Mouse (Mus musculus) urinary bladder, adult 2 months (tissue): ENCODE results near the gene Ctsd. TPM values are rescaled to one million over a fixed set of nuclear protein-coding genes. Genes with fewer than 3 reads are reported as not detected.
A peak's percentile ranks its signal among the peaks of the same experiment; 100 is the strongest.

Experiments used
- DNase-seq: peaks from one replicate; pipeline ENCODE4 v3.0.0; 2022; ENCODE audit warnings: low spot score
- polyA plus RNA-seq: library from polyadenylated mRNA; depleted of rRNA; stranded (reverse); fragments of >200 nt; gene quantifications from 2 replicates; pipeline ENCODE4 v1.2.3, GENCODE M21; 2012

Gene Ctsd
- polyA plus RNA-seq, 1 experiment: 938 TPM

DNA sequence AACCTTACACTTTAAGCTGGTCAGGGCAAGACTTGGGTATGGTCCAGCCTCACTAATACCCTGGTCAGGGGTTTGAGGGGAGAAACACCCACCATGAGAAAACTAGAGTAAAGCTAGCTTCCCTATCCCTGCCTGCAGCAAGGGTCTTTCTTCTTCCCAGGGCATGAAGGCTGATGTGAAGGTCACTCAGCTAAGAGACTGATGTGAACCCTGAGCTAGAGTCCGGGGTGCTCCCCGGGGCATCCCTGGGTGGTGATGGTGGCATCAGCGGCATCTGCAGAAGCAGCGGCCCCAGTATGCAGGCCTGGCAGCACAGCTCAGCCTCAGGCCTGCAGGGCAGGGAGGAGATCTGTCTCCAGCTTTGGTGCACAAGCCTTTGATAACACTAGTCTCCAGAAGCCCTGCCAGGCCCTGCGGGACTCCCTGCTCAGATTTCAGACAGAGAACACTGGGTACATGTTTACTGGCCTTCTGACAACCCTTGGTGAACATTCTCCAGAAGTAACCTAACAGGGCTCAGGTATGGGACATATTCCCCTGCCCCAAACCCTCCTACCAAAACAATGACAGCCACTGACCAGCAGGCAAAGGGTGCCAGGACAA is 13.3 kb downstream of the Ctsd start:
- DNase-seq: no peak

DNA sequence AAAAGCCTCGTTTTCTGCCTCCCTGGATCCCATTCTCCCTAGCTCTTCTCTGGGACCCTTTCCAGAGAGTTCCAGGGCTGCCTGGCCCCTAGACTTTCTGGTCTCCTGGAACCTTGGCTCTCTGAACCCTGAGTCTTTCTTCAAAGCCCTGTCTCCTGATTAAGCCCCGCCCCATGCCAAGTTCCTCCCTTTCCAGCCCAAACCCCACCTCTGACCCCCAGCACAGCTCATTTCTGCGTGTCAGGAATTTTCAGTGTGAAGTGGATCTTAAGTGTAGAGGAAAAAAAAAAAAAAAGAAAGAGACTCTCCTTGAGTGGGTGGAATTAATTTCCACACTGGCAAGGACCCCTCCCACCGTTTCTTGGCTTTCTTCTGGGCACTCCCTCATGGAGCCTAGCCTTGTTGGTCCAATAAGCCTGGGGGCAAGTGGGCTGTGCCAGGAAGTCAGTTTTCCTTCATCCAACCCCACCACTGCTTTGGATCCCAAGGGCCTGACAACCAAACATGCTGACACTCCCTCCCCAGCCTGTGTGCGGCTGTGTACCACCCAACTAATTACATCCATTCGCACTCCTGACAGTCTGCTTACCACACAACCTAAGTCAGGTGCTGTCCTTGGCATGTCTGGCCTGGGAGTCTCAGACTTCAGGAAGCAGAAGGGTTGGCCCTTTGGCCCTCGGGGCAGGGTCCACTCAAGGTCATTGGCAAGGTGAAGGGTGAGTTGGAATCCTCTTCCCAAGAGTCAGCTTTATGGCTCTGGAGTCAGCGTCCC is 14.0 kb downstream of the Ctsd start, which contains the start of gene Ifitm10:
TSS of gene Ifitm10 (minus strand) at position 113 of the 772 bp plus-strand sequence.
- no peak for DNase-seq

DNA sequence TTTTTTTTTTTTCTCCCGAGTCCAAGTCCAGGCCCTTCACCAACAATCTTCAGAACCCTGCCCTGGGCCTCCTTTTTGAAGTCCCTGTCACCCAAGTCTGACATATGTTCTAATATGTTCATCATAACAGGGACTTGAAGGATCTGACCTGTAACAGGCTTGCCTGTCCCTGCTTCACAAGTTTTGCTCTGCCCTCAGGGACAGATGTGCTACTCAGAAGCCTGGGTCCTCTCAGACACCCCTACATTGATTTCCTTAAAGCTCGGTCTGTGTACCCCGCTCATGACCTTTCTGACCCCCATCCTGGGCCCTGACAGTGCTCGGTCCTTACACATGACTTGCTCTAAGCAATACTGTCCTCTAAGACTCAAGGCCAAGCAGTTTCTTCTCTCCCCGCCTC is 14.8 kb downstream of the Ctsd start:
- no peak for DNase-seq

DNA sequence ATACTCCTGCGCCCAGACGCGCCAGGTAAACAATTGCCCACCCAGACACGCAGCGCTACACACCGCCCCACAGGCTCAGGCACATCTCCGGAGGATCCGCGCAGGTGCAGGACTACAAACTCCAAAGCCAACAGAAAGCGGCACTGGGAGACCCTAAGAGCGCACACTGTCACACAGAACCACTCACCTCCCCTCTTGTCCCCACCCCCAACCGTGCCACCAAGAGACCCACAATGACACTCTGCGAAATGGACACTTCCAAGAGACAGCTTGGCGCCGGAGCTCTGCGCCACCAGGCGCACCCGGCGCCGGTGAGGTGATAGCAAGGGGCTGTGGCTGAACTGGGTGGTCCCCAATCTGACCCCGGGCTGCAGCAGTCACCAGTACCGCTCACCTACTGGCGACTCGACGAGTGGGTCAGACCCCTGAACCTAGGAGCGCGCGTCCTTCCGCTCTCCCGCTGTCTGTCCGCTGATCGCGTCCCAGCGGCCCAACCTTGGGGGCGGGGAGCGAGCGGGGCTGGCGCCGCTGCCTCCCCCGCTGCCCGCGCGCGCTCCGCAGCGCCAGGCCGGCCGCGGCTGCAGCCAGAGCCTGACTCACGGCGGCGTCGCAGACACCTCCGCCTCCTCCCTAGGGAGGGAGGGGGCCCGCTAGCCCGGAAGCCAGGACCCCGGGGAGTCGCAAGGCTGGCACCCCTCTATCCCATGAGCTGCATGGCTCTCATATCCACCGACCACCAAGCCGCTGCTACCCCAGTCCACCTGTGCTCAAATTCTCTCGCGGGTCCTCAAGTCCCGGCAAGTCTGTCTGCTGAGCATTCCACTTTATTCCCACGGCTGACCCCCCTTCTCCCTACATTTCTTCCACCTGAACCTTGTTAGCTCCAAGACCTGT is 15.8 kb downstream of the Ctsd start:
- peak; percentile 53 for DNase-seq

DNA sequence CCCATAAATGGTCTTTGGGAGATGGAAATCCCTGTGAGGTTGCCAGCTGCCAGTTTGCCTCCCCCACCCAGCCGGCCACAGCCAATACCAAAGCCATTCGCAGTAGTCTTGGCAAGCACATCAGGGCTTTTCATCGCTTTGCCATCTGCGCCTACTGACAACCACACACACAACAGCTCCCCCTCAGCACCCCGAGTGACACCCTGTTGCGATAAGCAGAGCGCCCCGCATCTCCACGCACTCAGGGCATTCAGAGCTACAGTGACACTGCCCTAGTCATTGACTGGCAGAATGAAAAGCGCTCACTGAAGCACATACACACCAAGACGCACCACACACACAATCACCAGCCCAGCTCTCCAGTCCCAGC is 16.5 kb downstream of the Ctsd start:
- DNase-seq: no peak

DNA sequence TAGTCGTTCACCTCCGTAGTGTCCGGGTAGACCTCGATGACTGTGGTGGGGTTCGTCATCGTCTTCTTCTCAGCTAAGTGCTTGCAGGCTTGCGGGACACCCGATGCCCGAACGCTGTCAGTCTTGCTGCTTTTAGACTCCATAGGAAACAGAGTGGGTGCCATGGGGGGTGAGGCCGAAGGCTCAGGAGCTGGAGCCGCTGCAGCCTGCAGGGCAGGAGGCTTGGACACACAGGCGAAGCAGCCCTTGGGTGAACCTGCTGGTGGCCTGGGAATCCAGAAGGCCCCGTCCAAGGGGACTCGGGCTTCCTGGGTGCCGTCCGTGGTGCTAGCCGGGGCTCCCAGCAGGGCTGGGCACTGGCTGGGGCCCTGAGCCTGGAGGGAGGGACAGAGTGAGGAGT is 16.9 kb downstream of the Ctsd start:
- no peak for DNase-seq

DNA sequence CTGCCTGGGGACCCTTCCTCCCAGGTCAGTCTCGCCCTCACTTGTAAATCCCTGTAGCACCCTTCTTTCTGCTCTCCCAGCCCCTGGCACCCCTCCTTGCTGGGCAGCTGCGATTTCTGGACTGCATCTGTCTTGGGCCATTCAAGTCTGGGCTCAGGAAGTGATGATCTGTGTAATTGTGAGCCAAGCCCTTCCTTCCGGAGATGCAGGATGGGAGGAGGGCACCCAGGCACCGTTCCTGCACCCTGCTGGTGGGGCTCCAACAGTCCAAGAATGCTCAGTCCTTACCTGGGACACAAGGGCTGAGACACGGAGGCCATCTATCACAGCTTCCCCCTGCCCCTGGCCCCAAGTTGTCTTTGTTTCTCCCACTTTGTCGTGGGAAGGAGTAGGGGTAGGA is 18.0 kb downstream of the Ctsd start:
- DNase-seq: no peak

DNA sequence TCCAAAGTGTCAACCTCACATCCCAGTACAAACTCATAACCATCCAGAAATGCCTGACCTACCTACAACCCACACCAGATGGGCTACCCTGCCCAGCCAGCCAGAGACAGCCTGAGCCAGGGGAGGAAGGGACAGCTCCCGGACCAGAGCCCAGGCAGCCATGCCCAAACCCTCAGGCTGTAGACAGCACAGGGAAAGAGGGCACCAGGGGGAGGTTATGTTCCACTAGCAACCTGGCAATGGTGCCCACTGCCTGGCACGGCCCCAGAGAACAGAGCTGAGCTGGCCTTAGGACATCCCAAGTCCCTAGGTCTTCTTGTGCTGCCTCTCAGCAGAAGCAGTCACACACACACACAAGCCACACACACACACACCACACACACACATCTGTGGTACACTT is 19.0 kb downstream of the Ctsd start:
- DNase-seq: no peak

DNA sequence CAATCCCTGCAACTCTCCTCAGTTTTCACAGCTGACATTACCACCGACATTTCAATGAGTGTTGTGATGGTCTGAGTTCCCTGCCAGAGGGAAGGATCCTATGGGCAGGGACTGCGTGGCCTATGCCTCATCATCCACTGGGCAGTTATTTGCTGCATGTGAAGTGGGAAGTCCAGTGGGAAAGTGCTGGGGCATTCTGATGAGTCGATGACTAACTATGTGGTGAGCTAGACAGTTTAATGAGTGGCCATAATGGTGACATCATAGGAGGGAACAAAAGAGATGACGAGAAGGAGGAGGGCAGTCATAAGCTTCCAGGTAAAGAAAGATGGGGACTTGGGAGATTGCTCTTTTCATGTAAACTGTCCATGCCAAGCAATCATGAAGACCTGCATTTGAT is 24.7 kb downstream of the Ctsd start:
- no peak for DNase-seq

DNA sequence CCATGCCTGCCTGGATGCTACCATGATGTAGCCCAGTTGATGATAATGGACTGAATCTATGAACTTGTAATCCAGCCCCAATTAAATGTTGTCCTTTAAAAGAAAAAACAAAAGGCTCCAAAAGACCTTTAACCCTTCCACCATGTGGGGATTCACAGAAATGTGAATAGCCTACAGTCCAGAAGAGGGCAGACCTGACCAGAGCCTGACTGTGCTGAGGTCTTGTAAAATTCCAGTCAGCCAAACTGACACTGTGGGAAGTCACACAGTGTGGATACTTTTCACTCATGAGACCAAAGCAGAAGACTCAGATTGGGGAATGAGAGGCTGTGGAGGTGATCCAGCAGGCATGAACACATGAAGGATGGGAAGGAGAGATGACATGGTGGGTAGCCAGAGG is 27.1 kb downstream of the Ctsd start:
- DNase-seq: no peak

DNA sequence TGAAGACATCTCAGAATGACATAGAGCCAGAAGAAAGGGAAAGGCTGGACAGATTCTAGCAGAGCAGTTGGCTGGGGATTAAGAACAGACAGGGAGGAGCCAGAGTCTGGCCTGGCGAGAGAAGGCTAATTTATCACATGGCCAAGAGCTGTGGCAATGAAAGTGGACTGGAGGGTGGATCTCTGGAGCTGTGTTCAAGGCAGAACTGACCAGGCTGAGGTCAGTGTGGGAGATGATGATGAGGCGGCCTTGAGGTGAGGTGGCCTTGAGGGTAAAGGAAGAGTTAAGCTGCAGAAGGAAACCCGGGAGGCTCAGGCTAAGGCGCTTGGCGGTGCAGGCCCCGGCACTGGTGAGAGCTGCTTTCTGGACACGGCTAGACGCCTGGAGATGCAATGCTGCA is 28.7 kb downstream of the Ctsd start:
- no peak for DNase-seq

DNA sequence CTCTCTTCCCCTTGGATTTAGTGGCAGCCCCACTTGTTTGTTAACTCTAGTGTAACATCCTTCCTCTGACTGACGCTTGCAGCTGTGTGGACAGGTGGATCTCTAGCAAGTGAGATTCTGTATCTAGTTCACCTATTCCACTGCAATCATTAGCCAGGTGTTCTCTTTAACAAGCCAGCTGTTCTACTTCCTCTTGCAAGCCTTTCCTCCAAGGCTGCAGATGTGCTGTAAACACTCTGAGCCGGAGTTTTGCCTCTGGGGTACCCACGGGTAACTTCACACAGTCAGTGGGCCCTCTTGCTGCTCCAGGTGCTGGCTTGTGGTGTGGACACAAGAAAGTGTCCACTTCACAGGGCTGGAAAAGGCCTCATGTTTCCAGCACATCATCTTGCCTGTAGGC is 30.3 kb downstream of the Ctsd start:
- no peak for DNase-seq

DNA sequence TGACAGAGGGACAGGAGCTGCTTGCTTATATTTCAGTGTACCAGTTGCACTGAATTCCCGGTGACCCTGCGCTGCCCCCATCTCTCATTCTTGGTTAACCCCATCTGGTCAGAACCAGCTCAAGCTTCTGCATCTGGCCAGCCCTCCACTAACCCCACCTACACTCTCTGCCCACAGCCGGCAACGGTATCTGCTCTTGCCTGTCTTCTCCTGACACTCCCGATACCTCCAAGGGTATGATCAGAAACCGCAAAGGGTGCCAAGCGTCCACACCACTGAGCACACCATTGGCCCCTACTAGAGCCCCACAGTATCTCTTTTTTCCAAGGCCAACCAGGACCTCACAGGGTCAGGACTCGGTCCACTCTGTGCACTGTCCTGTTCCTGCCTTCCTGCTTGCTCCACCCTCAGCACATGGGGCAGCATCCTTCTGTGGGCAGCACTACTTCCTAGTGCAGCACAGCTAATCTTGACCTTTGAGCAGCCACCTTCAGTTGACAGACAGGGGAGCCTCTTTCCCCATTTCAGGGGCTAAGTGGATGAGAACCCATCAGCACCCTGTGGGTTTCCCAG is 33.1 kb downstream of the Ctsd start:
- no peak for DNase-seq

DNA sequence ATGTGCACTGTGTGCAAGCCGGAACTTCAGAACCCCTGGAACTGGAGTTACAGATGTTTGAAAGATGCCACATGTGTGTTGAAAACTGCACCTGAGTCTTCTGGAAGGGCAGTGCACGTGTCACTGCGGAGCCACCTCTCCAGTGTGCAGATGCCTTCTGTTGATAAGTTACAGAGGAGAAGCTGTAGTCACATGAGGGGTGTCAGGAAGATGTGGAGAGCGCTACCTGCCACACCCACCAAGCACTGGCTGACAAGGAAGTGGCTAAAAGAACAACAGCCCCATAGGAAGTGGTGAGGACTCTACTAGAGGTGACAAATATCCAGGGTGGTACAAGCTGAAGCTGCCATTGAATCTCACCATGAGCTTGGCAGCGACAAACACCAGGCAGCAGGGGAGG is 34.0 kb downstream of the Ctsd start:
- DNase-seq: no peak

DNA sequence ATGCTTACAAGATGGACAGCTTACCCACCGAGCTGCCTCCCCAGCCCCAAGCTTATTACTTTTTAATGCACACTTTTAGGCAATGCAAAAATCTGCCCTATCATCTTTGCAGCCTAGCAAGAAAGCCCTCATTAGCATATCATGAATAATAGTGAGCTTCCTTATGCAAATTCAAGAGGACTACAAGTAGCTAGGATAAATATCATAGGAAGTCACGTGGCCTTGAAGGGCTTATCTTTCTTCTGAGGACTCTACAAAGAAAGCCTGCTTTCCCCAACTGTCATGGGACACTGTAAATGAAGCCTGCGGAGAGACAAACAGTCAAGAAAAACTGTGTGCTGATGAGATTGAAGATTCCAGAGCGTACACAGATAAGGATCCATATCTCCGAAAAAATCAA is 36.3 kb downstream of the Ctsd start:
- no peak for DNase-seq

DNA sequence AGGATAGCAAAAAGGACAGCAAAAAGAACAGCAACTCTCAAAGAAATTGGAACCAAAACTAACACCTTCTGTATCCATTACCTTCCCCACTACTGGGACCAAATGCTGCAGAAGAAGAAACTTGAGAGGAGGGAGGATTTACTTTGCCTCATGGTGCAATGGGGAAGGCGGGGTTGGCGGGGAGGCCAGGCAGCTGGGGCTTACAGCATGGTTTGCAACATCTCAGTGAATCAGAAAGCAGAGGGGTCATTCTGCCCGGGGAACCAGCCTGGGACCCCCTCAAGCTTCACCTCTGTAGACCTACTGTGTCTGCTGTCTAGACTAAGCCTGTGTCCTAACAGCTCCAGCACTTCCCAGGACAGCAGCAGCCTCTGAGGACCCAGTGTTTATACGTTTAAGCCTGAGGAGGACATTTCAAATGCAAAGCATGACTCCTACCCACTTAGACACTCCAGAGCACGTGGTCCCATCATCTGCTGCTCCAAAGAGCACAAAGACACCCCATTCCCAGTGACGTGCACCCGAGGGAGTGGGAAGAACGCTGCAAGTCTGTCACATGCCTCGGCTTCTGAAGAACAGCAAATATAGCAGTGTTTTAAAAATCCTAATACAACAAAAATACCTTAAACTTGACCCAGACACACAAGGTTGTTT is 38.4 kb downstream of the Ctsd start:
- no peak for DNase-seq

DNA sequence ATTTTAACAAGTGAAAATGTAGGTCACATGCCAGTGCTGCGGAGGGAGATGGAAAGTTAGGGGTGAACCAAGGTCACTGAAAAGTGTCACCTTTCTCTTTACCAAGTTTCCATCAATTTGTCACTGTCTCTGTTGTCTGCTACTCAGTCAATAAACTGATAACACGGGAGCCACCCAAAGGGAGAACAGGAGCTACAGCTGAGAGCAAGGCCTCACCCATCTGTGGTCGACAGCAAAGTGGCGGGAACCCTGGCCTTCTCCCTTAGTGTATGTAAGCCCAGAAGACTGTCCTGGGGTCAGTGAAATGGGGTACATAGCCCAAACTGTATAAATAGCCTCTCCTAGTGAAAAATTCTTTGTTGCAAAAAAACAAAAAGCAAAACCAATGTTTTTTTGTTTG is 40.3 kb downstream of the Ctsd start:
- DNase-seq: no peak

DNA sequence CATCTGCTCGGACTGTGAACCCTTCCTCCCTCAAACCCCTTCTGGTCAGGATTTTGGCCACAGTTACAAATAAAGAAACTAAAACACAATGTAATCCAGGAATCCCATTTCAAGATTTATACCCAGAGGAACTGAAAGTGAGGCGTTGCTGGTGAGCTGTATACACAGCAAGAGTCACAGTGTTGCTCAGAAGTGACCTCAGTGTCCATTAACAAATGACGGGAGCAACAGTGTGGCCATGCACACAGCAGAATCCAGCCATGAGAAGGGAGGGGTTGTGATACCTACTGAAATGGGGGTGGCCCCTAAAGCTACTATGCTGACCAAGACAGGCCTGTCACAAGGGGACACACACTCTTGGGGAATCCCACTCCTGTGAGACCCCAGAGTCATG is 45.6 kb downstream of the Ctsd start:
- DNase-seq: no peak

DNA sequence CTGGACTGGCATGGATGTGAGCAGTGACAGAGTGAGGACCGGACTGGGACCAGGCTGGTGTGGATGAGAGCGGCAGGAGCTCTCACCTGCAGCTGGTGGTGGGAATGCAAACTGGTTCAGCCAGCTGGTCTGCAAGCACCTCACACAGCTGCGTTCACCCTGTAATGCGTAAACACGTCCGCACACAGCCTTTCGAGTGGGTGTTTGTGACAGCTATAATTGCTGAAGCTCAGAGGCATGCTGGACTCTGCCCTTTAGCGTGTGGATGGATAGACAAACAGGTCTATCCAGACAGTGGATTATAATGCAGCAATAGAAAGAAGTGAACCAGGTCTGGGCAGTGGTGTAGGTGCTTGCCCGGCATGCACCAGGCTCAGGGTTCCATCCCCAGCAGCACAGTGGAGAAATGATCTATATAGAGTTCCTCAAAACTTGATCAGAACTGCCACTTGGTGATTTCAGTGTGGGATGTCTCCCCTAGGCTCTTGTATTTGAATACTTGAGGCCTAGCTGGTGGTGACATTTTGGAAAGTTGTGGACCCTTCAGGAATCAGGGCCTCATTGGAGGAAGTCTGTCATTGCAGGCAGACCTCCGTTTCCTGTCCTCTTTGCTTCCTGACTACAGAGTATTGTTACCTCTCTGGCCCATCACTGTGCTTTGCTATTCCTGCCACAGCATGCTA is 46.1 kb downstream of the Ctsd start:
- no peak for DNase-seq

DNA sequence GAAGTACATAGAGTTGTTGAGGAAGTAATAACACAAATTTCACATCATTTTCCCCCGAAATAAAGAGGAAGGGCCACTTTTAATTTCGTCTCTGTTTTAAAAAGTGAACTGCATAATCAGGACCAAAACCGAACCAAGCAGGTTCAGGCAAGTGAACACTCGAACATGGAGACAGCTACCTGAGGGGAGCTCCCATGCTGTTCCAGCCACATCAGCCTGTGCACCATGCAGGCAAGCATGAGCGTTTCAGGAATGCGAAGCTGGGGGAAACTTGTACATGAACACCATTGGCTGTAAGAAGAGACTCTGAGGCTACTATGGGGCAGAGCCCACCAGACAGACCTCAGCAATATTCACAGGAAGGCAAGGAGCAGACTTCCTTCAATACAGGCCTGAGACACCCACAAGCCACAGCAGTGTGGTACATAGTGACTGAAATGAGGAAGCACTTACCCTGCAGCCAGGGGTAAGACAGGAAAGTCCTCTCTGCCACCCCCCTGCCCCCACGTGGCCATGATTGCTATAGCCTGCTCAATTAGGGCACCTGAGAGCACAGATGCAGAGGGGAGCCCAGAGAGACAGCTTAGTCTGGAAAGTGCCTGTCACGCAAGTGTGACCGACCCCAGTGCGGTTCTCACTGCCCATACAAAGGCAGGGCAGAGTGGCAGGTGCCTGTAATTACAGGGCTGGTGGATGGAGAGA is 47.4 kb downstream of the Ctsd start:
- DNase-seq: no peak

DNA sequence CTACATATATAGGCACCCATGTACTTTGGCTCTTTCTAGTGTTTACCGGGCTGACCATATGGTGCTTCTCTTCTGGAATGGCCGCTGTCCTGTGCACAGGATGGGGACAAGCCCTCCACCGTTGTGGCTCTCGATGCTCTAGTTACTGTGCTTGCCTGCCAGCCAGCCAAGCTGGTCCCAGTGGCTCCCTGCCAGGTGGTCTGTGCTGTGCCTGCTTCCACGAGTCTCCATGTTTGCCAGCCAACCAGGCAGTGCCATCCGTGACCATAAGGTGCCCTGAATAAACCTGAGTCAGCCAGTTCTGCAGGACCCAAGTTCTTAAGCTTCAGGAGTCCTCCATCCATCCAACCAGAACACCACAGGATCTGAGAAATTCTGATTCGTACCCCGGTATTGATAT is 52.7 kb downstream of the Ctsd start:
- no peak for DNase-seq
